Mouse (Mus musculus) hindbrain, embryonic 14.5 days (tissue): Measurements from ENCODE around the gene Fcrlb. TPM values are rescaled to one million over a fixed set of nuclear protein-coding genes. Genes with fewer than 3 reads are reported as not detected.

Experiments used
- ATAC-seq: fragments of 200-750 bp; cut with Nextera tagmentation; 2 replicates; pipeline ENCODE4 v1.8.0; 2017; ENCODE audit warnings: moderate number of reproducible peaks, mild to moderate bottlenecking, moderate TSS enrichment, moderate library complexity; ENCODE audit not compliant: low FRiP score
- DNase-seq: peaks from one replicate; pipeline ENCODE4 v3.0.0-alpha.2; 2015; ENCODE audit warnings: low spot score
- H3K27ac ChIP-seq: fragments of 300-500 bp; sonication (generic); 2 replicates; pipeline ENCODE4 v1.5.1; 2014; ENCODE audit warnings: mild to moderate bottlenecking, moderate library complexity
- H3K27me3 ChIP-seq: fragments of 300-500 bp; sonication (generic); 2 replicates; pipeline ENCODE4 v1.6.1; 2014; ENCODE audit warnings: mild to moderate bottlenecking, low read length, mixed read lengths; ENCODE audit not compliant: control insufficient read depth, insufficient read depth
- H3K36me3 ChIP-seq: fragments of 300-500 bp; sonication (generic); replicated peaks from 2 replicates; pipeline ENCODE4 v1.6.1; 2014; ENCODE audit not compliant: control insufficient read depth, insufficient read depth
- H3K4me1 ChIP-seq: fragments of 300-500 bp; sonication (generic); replicated peaks from 2 replicates; pipeline ENCODE4 v1.6.1; 2014; ENCODE audit warnings: antibody characterized with exemption, low read length, mixed read lengths; ENCODE audit not compliant: control insufficient read depth, insufficient read depth
- H3K4me2 ChIP-seq: fragments of 300-500 bp; sonication (generic); replicated peaks from 2 replicates; pipeline ENCODE4 v1.6.1; 2014; ENCODE audit warnings: mild to moderate bottlenecking, moderate library complexity
- H3K4me3 ChIP-seq: fragments of 300-500 bp; sonication (generic); replicated peaks from 2 replicates; pipeline ENCODE4 v1.5.1; 2014; ENCODE audit warnings: mild to moderate bottlenecking, low read length
- H3K9ac ChIP-seq: fragments of 300-500 bp; sonication (generic); 2 replicates; pipeline ENCODE4 v1.6.1; 2014
- H3K9me3 ChIP-seq: fragments of 300-500 bp; sonication (generic); 2 replicates; pipeline ENCODE4 v1.6.1; 2016; ENCODE audit warnings: low read length; ENCODE audit not compliant: control insufficient read depth
- WGBS: fragments of 180-500 bp; shearing (Covaris S2); extraction: QIAGEN DNeasy Blood & Tissue Kit; methylation state at CpG from one replicate; pipeline ENCODE4 v1.1.7; 2014; 5-methylcytosine and 5-hydroxymethylcytosine counted together
- polyA plus RNA-seq: library from polyadenylated mRNA; unstranded; fragments of >200 nt; fragmentation: Nextera tagmentation; extraction: Ambion mirVana; gene quantifications from 2 replicates; pipeline ENCODE4 v1.2.1, GENCODE M21; 2014

Fcrlb gene
- polyA plus RNA-seq, 1 experiment from 2014 or later, result 0.75 TPM

- Histone ChIP-seq H3K9me3 (no peaks in the 10 kb centered on the region), H3K27me3 (no peaks in the 10 kb centered on the region), H3K4me2 (no peak overlapping the region), H3K36me3 (no peaks in the 10 kb centered on the region), H3K9ac (no peak overlapping the region), H3K4me3 (no peak overlapping the region), H3K27ac (no peak overlapping the region), H3K4me1 (no peaks in the 10 kb centered on the region)
- WGBS, result 80% methylated on average over 2 of the region's 2 CpGs
- DNase-seq, result no peak
- no peak for ATAC-seq
Measured at GRCm38 (mm10) chr1:170934383-170934782, 21.6 kb upstream of the Fcrlb start.

DNA sequence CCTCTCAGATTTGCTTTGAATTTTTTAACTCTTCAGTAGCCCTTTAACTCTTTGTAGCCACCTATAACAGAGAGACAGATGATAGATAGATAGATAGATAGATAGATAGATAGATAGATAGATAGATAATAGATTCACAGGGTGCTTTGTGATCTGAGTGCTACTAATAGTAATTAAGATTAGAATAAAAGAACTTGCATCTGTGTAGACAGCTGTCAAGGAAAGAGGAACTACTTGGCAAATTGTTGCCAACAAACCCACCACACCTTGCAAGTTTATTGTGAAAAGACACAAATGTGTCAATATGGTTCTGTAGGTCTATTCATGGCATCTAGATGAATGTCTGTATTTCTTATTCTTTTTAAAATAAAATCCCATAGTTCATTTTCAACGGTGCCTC lies 21.2 kb upstream of the Fcrlb start:
- Histone ChIP-seq H3K27ac (no peak overlapping the region), H3K36me3 (no peaks in the 10 kb centered on the region), H3K9me3 (no peaks in the 10 kb centered on the region), H3K4me1 (no peaks in the 10 kb centered on the region), H3K9ac (no peak overlapping the region), H3K4me3 (no peak overlapping the region), H3K4me2 (no peak overlapping the region), H3K27me3 (no peaks in the 10 kb centered on the region)
- DNase-seq, result no peak
- WGBS, result 82% methylated on average over 1 of the region's 1 CpGs
- no peak for ATAC-seq

DNA sequence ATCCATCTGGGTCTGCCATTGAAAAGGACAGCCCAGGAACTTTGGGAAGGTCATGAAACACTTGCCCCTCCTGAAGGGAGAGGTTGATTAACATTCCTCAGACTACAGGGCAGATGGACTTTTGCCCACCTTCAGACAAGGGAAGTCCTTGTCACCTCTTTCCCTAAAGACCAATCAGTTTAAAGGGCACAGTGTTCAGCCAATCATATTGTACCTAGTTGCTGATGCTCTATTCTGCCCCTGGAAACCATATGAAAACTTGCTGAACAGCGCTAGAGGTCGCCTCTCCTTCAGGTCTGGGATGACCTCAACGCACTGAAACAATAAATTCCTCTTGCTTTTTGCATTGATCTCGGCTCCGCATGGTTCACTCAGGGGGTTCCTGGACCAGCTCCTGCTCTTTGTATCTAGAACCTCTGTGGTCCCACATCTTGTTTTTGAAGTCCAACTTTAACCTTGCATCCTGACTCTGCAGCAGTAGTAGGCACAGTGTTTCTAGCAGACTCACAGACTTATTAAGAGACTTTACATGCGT lies 20.7 kb upstream of the Fcrlb start:
- Histone ChIP-seq H3K27me3 (no peaks in the 10 kb centered on the region), H3K4me1 (no peaks in the 10 kb centered on the region), H3K4me3 (no peak overlapping the region), H3K9ac (no peak overlapping the region), H3K36me3 (no peaks in the 10 kb centered on the region), H3K9me3 (no peaks in the 10 kb centered on the region), H3K4me2 (no peak overlapping the region), H3K27ac (no peak overlapping the region)
- 75% methylated on average over 6 of the region's 6 CpGs for WGBS
- ATAC-seq (no peak), DNase-seq (no peak)

DNA sequence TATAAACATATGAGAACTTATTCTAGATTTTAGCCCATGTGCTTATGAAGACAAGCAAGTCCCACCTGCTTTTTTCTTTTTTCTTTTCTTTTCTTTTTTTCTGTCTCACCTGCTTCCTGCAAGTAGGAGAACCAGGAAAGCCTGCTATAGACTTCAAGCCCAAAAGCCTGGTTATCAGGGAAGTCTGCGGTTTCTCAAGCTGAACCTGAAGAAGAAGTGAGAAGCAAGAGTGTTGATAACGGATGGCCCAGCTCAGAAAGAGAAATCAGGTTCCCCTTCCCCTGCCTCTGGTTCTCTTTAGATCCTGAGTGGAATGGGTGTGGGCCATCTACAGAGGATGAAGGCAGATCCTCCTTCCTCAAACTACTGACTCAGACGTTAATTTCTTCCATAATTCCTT lies 19.3 kb upstream of the Fcrlb start:
- WGBS, result 84% methylated on average over 3 of the region's 3 CpGs
- H3K4me1 ChIP-seq, result no peaks in the 10 kb centered on the region
- H3K4me2 ChIP-seq, result no peak overlapping the region
- ATAC-seq (no peak), DNase-seq (no peak)
- no peaks in the 10 kb centered on the region for H3K9me3 ChIP-seq
- H3K4me3 ChIP-seq, result no peak overlapping the region
- H3K9ac ChIP-seq, result no peak overlapping the region
- no peak overlapping the region for H3K27ac ChIP-seq
- no peaks in the 10 kb centered on the region for H3K27me3 ChIP-seq
- H3K36me3 ChIP-seq, result no peaks in the 10 kb centered on the region

DNA sequence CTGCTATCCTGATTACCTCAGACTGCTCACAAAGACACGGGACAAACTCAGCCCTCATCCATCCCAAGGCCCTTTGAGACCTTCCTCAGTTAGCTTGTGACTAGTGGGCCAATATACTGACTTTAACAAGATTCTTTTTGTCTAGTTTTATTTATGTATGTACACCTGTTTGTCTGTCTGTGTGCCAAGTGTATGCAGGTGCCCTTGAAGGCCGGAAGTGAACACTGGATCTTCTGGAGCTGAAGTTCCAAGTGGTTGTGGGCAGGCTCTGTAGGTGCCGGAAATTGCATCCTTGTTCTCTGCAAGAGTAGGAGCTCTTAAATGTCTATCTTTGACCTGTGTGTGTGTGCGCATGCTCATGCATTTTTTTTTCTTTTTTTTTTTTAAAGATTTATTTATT lies 16.5 kb upstream of the Fcrlb start:
- DNase-seq (no peak), ATAC-seq (no peak)
- Histone ChIP-seq H3K27me3 (no peaks in the 10 kb centered on the region), H3K9ac (no peak overlapping the region), H3K9me3 (no peaks in the 10 kb centered on the region), H3K27ac (no peak overlapping the region), H3K4me2 (no peak overlapping the region), H3K36me3 (no peaks in the 10 kb centered on the region), H3K4me3 (no peak overlapping the region), H3K4me1 (no peaks in the 10 kb centered on the region)
- 89% methylated on average over 4 of the region's 4 CpGs for WGBS

DNA sequence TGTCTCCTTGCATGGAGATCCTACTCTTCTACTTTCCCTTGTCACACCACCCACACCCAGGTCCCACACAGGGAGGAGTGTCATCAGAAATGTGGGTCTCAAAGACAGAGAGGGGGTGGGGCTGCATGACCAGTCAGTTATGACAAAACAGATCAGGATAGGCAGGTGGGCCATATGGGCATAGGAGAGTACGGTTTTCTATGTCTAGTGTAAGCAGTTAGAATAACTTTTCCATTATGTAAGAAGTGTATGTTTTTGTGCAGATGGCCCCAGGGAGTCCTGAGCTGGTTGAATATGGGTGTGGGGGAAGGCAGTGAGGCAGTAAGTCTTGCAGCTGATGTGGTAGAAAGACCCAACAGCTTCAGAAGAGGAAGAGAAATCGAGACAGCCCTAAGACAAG lies 15.7 kb upstream of the Fcrlb start:
- 78% methylated on average over 2 of the region's 2 CpGs for WGBS
- H3K27me3 ChIP-seq, result no peaks in the 10 kb centered on the region

DNA sequence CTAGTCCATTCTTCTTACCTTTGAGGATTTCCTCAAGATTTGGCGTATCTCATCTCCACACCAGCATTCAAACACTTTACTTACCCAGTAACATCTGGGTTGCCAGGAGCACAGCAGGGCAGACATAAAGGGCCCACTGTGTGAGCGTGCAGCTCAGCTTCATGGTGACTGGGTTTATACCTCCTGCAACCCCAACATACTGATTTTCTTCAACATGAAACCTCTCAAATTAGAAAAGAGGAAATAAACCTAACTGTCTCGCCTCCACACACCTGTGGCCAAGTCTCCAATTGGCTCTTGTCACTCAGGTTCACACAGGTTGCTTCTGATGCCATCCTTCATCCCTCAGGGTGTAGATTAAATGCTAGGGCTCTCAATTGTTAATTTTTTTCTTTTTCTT lies 14.6 kb upstream of the Fcrlb start, which contains the start of gene Fcrla:
Gene Fcrla, minus strand, starts transcription at position 206 of the 400 bp plus-strand sequence.
- H3K27me3 ChIP-seq, result no peaks in the 10 kb centered on the region
- ATAC-seq (no peak), DNase-seq (no peak)
- H3K4me2 ChIP-seq, result no peak within 1 kb of the TSS
- no peak within 1 kb of the TSS for H3K9ac ChIP-seq
- no peak within 1 kb of the TSS for H3K4me3 ChIP-seq
- 79% methylated on average over 3 of the region's 3 CpGs for WGBS
- no peaks in the 10 kb centered on the region for H3K36me3 ChIP-seq
- no peaks in the 10 kb centered on the region for H3K4me1 ChIP-seq
- H3K27ac ChIP-seq, result no peak within 1 kb of the TSS
- no peaks in the 10 kb centered on the region for H3K9me3 ChIP-seq

More for the DNA sequence above, 15.7 kb upstream of the Fcrlb start:
- no peaks in the 10 kb centered on the region for H3K4me1 ChIP-seq
- DNase-seq (no peak), ATAC-seq (no peak)
- no peaks in the 10 kb centered on the region for H3K9me3 ChIP-seq
- H3K27ac ChIP-seq, result no peak overlapping the region
- H3K4me3 ChIP-seq, result no peak overlapping the region
- H3K36me3 ChIP-seq, result no peaks in the 10 kb centered on the region
- no peak overlapping the region for H3K9ac ChIP-seq
- no peak overlapping the region for H3K4me2 ChIP-seq

DNA sequence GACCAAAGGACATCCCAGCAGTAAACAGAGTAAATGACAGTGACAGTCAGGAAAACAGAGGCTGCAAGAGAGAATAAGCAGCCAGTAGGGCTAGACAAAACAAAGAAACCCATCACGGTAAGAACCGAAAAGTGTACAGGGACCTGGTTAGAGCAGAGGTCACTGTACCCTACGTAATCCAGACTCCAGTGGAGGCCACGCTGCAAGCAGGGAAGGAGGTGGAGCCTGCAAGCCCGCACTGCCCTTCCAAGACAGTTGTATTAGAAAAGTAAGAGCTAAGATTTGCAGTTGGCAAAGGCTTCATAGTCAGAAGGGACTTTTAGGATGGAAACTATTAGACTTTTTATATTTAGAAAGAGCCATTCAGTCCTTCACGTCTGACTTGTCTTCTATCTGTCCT lies 14.2 kb upstream of the Fcrlb start:
- no peaks in the 10 kb centered on the region for H3K9me3 ChIP-seq
- H3K27me3 ChIP-seq, result no peaks in the 10 kb centered on the region
- ATAC-seq (no peak), DNase-seq (no peak)
- H3K4me1 ChIP-seq, result no peaks in the 10 kb centered on the region
- no peaks in the 10 kb centered on the region for H3K36me3 ChIP-seq
- no peak overlapping the region for H3K4me3 ChIP-seq
- H3K9ac ChIP-seq, result no peak overlapping the region
- H3K27ac ChIP-seq, result no peak overlapping the region
- H3K4me2 ChIP-seq, result no peak overlapping the region
- WGBS, result 60% methylated on average over 6 of the region's 6 CpGs

- no peaks in the 10 kb centered on the region for H3K4me1 ChIP-seq
- H3K27me3 ChIP-seq, result no peaks in the 10 kb centered on the region
- 86% methylated on average over 6 of the region's 6 CpGs for WGBS
- ATAC-seq, result no peak
- no peak overlapping the region for H3K9ac ChIP-seq
- no peak overlapping the region for H3K27ac ChIP-seq
- H3K9me3 ChIP-seq, result no peaks in the 10 kb centered on the region
- no peaks in the 10 kb centered on the region for H3K36me3 ChIP-seq
- H3K4me2 ChIP-seq, result no peak overlapping the region
- H3K4me3 ChIP-seq, result no peak overlapping the region
- DNase-seq, result no peak
Measured at GRCm38 (mm10) chr1:170924485-170924884, 11.7 kb upstream of the Fcrlb start.

DNA sequence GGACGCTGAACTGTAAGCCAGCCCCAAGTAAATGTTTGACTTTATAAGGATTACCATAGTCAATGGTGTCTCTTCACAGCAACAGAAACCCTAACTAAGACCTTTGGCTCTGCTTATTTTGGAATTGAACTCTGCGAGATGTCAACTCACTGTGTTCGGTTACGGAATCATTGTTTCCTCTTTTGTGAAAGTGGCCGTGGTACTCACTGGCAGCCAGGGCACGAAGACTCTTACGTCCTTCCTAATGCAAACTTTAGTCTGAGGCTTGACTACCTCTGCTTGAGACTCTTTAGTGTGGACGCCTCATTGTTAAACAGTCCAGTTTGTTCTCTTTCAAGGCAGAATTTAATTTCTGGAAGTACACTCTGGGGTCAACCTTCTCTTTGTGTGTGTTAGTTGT lies 6.6 kb upstream of the Fcrlb start:
- Histone ChIP-seq H3K4me2 (no peak overlapping the region), H3K36me3 (no peaks in the 10 kb centered on the region), H3K4me1 (no peaks in the 10 kb centered on the region), H3K9me3 (no peaks in the 10 kb centered on the region), H3K27me3 (no peaks in the 10 kb centered on the region), H3K27ac (no peak overlapping the region), H3K4me3 (no peak overlapping the region), H3K9ac (no peak overlapping the region)
- DNase-seq (no peak), ATAC-seq (no peak)
- WGBS, result 89% methylated on average over 8 of the region's 8 CpGs
